Mouse (Mus musculus): ENCODE measurements around the gene H2-Ob.

H2-Ob gene

GRCm38 (mm10) chr17:34286501-34286900, 47.8 kb downstream of the H2-Ob start:
- no peak for DNase-seq (ENCODE audit: low read depth)

- no peak for DNase-seq (ENCODE audit: low read depth)
These were observed 48.3 kb downstream of the H2-Ob start for GRCm38 (mm10) chr17:34286999-34287398.

- DNase-seq (ENCODE audit: low read depth) = peak; percentile 83
These were observed 48.9 kb downstream of the H2-Ob start, which contains the start of gene H2-Aa for GRCm38 (mm10) chr17:34287648-34288047. H2-Aa (minus strand) TSS chr17:34287823.

GRCm38 (mm10) chr17:34288131-34288530, 49.4 kb downstream of the H2-Ob start:
- no peak for DNase-seq (ENCODE audit: low read depth)

- DNase-seq (ENCODE audit: low read depth) = peak; percentile 74
These were observed 52.9 kb downstream of the H2-Ob start for GRCm38 (mm10) chr17:34291609-34292008.

- DNase-seq (ENCODE audit: low read depth) = no peak
These were observed 53.9 kb downstream of the H2-Ob start for GRCm38 (mm10) chr17:34292570-34292969.

GRCm38 (mm10) chr17:34293533-34293932, 54.8 kb downstream of the H2-Ob start:
- no peak for DNase-seq (ENCODE audit: low read depth)

GRCm38 (mm10) chr17:34294249-34294648, 55.5 kb downstream of the H2-Ob start:
- DNase-seq (ENCODE audit: low read depth) = no peak

GRCm38 (mm10) chr17:34295307-34295706, 56.6 kb downstream of the H2-Ob start:
- no peak for DNase-seq (ENCODE audit: low read depth)

GRCm38 (mm10) chr17:34295891-34296794, 57.4 kb downstream of the H2-Ob start:
- peak; percentile 73 for DNase-seq (ENCODE audit: low read depth)

GRCm38 (mm10) chr17:34299356-34299755, 60.7 kb downstream of the H2-Ob start:
- no peak for DNase-seq (ENCODE audit: low read depth)

- no peak for DNase-seq (ENCODE audit: low read depth)
These were observed 61.4 kb downstream of the H2-Ob start for GRCm38 (mm10) chr17:34300071-34300470.

GRCm38 (mm10) chr17:34300691-34301566, 62.2 kb downstream of the H2-Ob start:
- DNase-seq (ENCODE audit: low read depth) = no peak

- DNase-seq (ENCODE audit: low read depth) = no peak
These were observed 63.0 kb downstream of the H2-Ob start for GRCm38 (mm10) chr17:34301670-34302190.

GRCm38 (mm10) chr17:34303789-34304188, 65.1 kb downstream of the H2-Ob start:
- DNase-seq (ENCODE audit: low read depth) = no peak
